Mouse (Mus musculus): ENCODE results near the gene Krtap12-1.
"Not testable (repeated sequence)": the region's sequence is repeated elsewhere in the genome, so short reads cannot be mapped to it uniquely, and the experiment has no call there.

GRCm38 (mm10) chr10:77750686-77751085, 30.3 kb downstream of the Krtap12-1 start:
- TF ChIP-seq CTCF (IDR thresholded peaks at IDR 0.05; ENCODE audit: extremely low read depth, insufficient read length, insufficient replicate concordance, low read depth, low read length); POLR2A (IDR thresholded peaks at IDR 0.05; ENCODE audit: low read depth, low read length): not testable (repeated sequence)

Measured in small intestine, adult 2 months (tissue).